Mouse (Mus musculus): ENCODE data around the gene Mrgprh.

GRCm38 (mm10) chr17:12915881-12916583 lies 40.2 kb downstream of the Mrgprh start, which contains the start of gene Mrpl18:
- TF ChIP-seq CTCF (IDR thresholded peaks at IDR 0.05; ENCODE audit: low read depth, low read length): no peak
- TF ChIP-seq EP300 (IDR thresholded peaks at IDR 0.05; ENCODE audit: insufficient read depth, low read depth, low read length): 0 out of 2 replicates have a peak, but pooled peaks have one; percentile 11
- TF ChIP-seq POLR2A (IDR thresholded peaks at IDR 0.05; ENCODE audit: insufficient read depth, low read length): peak; percentile 95

Measured in ES-Bruce4 (cell line).